12 mouse cellular contexts compared by ENCODE assay signal in the genomic region with DNA sequence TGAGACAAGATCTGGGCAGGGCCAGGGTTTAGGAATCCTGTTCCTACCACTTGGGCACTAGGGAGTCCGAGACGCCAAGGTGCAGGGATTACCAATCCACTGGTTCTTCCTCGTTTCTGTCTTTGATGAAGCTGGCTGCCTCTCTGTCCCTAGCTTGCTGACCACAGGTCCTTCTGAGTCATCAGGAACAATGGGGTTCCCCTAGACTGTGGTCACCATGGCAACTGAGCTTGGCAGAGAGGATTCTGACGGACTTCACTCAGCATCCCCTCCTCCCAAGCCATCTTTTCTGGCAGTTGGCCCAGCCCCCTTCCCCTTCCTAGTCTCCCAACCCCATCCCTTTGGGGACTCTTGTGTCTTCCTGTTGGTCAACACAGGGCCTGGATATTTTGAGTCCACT. TPM values are rescaled to one million over a fixed set of nuclear protein-coding genes. Genes with fewer than 3 reads are reported as not detected.
DNase-seq lines count a peak whose midpoint lies in the region; ATAC-seq lines count a peak whose summit lies in the region.
"Had no signal": no experiment of that assay in that cellular context is flagged by ENCODE, and none has a peak within 500 bp of the region (broad histone marks: within the 10 kb centered on the region; RNA-seq: fewer than 3 reads in every experiment).

No protein-coding gene starts in this region.

- 36% methylated on average over 4 of the region's 4 CpGs for WGBS in hindbrain, embryonic 12.5 days
- WGBS in intestine, embryonic 16.5 days = 47% methylated on average over 4 of the region's 4 CpGs

- DNase-seq in right cerebral cortex, postnatal 4 days = peak; percentile 23
- DNase-seq in right cerebral cortex, adult 18-20 months = no peak
- DNase-seq in cerebellum, postnatal 14 days = peak; percentile 73 to 81
- peak; percentile 32 for DNase-seq in retina, embryonic 14.5 days (ENCODE audit: low spot score)
- no peak for DNase-seq in thymus, postnatal 25 days
- DNase-seq: kidney, adult 2 months; thymus, postnatal 4 days had no signal

- no peaks in the 10 kb centered on the region for H3K27me3 ChIP-seq in hindbrain, embryonic 12.5 days
- H3K27me3 ChIP-seq in intestine, embryonic 16.5 days (replicated peaks; ENCODE audit: control insufficient read depth, insufficient read depth, low read length) = no peaks in the 10 kb centered on the region
- H3K27me3 ChIP-seq: lung, embryonic 15.5 days; neural tube, embryonic 13.5 days had no signal

- peaks cover 61% of the 10 kb centered on the region for H3K36me3 ChIP-seq in hindbrain, embryonic 12.5 days
- H3K36me3 ChIP-seq in intestine, embryonic 16.5 days (ENCODE audit: control insufficient read depth, insufficient read depth, low read length) = no peaks in the 10 kb centered on the region; the same call in 1 of the 2 replicates

- H3K4me2 ChIP-seq in hindbrain, embryonic 12.5 days (replicated peaks) = no peak overlapping the region
- H3K4me2 ChIP-seq in intestine, embryonic 16.5 days (ENCODE audit: low read depth, low read length) = no peak overlapping the region
- H3K4me2 ChIP-seq: lung, embryonic 15.5 days; neural tube, embryonic 13.5 days had no signal

- peak; percentile 46; the same call in 1 of the 2 replicates for ATAC-seq in hindbrain, embryonic 12.5 days (ENCODE audit: low FRiP score)
- ATAC-seq in intestine, embryonic 16.5 days = no peak

- H3K4me3 ChIP-seq in hindbrain, embryonic 12.5 days = no peak overlapping the region
- H3K4me3 ChIP-seq in intestine, embryonic 16.5 days (ENCODE audit: low read length) = no peak overlapping the region
- H3K4me3 ChIP-seq: heart, embryonic 10.5 days; lung, embryonic 15.5 days; neural tube, embryonic 13.5 days had no signal

- no peaks in the 10 kb centered on the region for H3K9me3 ChIP-seq in hindbrain, embryonic 12.5 days (replicated peaks)
- no peaks in the 10 kb centered on the region for H3K9me3 ChIP-seq in intestine, embryonic 16.5 days (ENCODE audit: control insufficient read depth, low read length)
- H3K9me3 ChIP-seq: heart, embryonic 10.5 days; lung, embryonic 15.5 days; neural tube, embryonic 13.5 days had no signal

- H3K9ac ChIP-seq in hindbrain, embryonic 12.5 days = no peak overlapping the region
- H3K9ac ChIP-seq in intestine, embryonic 16.5 days (ENCODE audit: low read depth, low read length) = no peak overlapping the region
- H3K9ac ChIP-seq: lung, embryonic 15.5 days; neural tube, embryonic 13.5 days had no signal

- no peak overlapping the region for H3K27ac ChIP-seq in hindbrain, embryonic 12.5 days
- no peak overlapping the region for H3K27ac ChIP-seq in intestine, embryonic 16.5 days (ENCODE audit: low read length)
- H3K27ac ChIP-seq: heart, embryonic 10.5 days; lung, embryonic 15.5 days; neural tube, embryonic 13.5 days had no signal

- peaks cover 8% of the 10 kb centered on the region for H3K4me1 ChIP-seq in hindbrain, embryonic 12.5 days
- no peaks in the 10 kb centered on the region for H3K4me1 ChIP-seq in intestine, embryonic 16.5 days (ENCODE audit: control insufficient read depth, insufficient read depth, low read length)
- H3K4me1 ChIP-seq: heart, embryonic 10.5 days had no signal

RNA-seq across cellular contexts. Expression of gene Castor2, which starts 32.1 kb away (rescaled TPM):
- 22.4 and 24.1 TPM in 2 replicates for polyA plus RNA-seq in hindbrain, embryonic 12.5 days (2016; fragmentation: Nextera tagmentation; extraction: Ambion mirVana)
- 6.7 and 8.2 TPM in 2 replicates for polyA plus RNA-seq in intestine, embryonic 16.5 days (2015; fragmentation: Nextera tagmentation; extraction: Ambion mirVana)

RNA-seq across cellular contexts. Expression of gene Rcc1l, which starts 45.0 kb away (rescaled TPM):
- 27.4 and 28.0 TPM in 2 replicates for polyA plus RNA-seq in hindbrain, embryonic 12.5 days (2016; fragmentation: Nextera tagmentation; extraction: Ambion mirVana)
- polyA plus RNA-seq in intestine, embryonic 16.5 days (2015; fragmentation: Nextera tagmentation; extraction: Ambion mirVana) = 26.6 and 28.5 TPM in 2 replicates

RNA-seq across cellular contexts. Expression of gene Gtf2ird2, which starts 52.2 kb away (rescaled TPM):
- polyA plus RNA-seq in hindbrain, embryonic 12.5 days (2016; fragmentation: Nextera tagmentation; extraction: Ambion mirVana) = 11.7 and 12.8 TPM in 2 replicates
- 7.0 TPM in 2 replicates for polyA plus RNA-seq in intestine, embryonic 16.5 days (2015; fragmentation: Nextera tagmentation; extraction: Ambion mirVana)

Comparison
In these comparisons a context has a peak if more than half of its experiments do, and no peak if none do; other contexts are left out.
1. DNase-seq: peak in right cerebral cortex, postnatal 4 days (single experiment), cerebellum, postnatal 14 days (2 of 2) and retina, embryonic 14.5 days (single experiment); none in right cerebral cortex, adult 18-20 months (single experiment) and thymus, postnatal 25 days (single experiment).